Mouse (Mus musculus) stomach, postnatal 0 days (tissue): ENCODE data around the gene Cdk4.

Experiments
- CTCF ChIP-seq: IDR thresholded peaks from 2 replicates; pipeline ENCODE4 v1.5.1; 2016; ENCODE audit warnings: antibody characterized with exemption, low read depth, mild to moderate bottlenecking, moderate library complexity
- EP300 ChIP-seq: optimal IDR thresholded peaks from 2 replicates; pipeline ENCODE3; 2016; ENCODE audit warnings: antibody characterized with exemption

- TF ChIP-seq CTCF (no peak), EP300 (no peak)
These were observed 7.9 kb downstream of the Cdk4 start for GRCm38 (mm10) chr10:127071203-127071602.
